Mouse (Mus musculus): ENCODE measurements at regions not wholly inside any gene's neighbourhood (a gene's known extent, or its start where the extent isn't known, plus 50 kb on each side); places are given as distances from the start of the nearest gene placed in this dataset.

GRCm38 (mm10) chr5:138897255-138897654, 77.4 kb downstream of the Gm5294 start:
- TF ChIP-seq CTCF (conservative IDR thresholded peaks at IDR 0.05; ENCODE audit: low read length) (no peak), POU5F1 (IDR thresholded peaks at IDR 0.05; ENCODE audit: borderline replicate concordance, low read length) (no peak), NANOG (IDR thresholded peaks at IDR 0.05; ENCODE audit: borderline replicate concordance, low read length) (no peak)

All from E14TG2a.4 (cell line).